Mouse (Mus musculus) olfactory bulb, adult 2 months (tissue): ENCODE results near the gene Hist1h2ah. TPM values are rescaled to one million over a fixed set of nuclear protein-coding genes. Genes with fewer than 3 reads are reported as not detected.
A peak's percentile ranks its signal among the peaks of the same experiment; 100 is the strongest.

Experiments used
- H3K27ac ChIP-seq: fragments of 200-500 bp; 2 replicates; pipeline ENCODE4 v1.5.1; 2012; ENCODE audit warnings: low read depth, low read length; ENCODE audit not compliant: insufficient read depth
- H3K4me1 ChIP-seq: fragments of 200-500 bp; 2 replicates; pipeline ENCODE4 v1.6.1; 2012; ENCODE audit warnings: low read length; ENCODE audit not compliant: control insufficient read depth, insufficient read depth
- H3K4me3 ChIP-seq: fragments of 200-500 bp; 2 replicates; pipeline ENCODE4 v1.5.1; 2012; ENCODE audit warnings: mild to moderate bottlenecking, low read depth, low read length, moderate library complexity; ENCODE audit not compliant: insufficient read depth
- CTCF ChIP-seq: fragments of 200-500 bp; IDR thresholded peaks from 2 replicates; pipeline ENCODE4 v1.5.1; 2012; ENCODE audit warnings: low read depth, mild to moderate bottlenecking, low read length, moderate library complexity; ENCODE audit not compliant: insufficient read depth
- POLR2A ChIP-seq: fragments of 200-500 bp; IDR thresholded peaks from 2 replicates; pipeline ENCODE4 v1.6.1; 2012; ENCODE audit warnings: mild to moderate bottlenecking, low read depth, low read length, moderate library complexity; ENCODE audit not compliant: insufficient read depth
- WGBS: fragments of 180-500 bp; shearing (Covaris S2); methylation state at CpG from one replicate; pipeline ENCODE4 v1.1.7; 2018; 5-methylcytosine and 5-hydroxymethylcytosine counted together
- polyA plus RNA-seq: library from polyadenylated mRNA; stranded (reverse); fragments of >200 nt; gene quantifications from 2 replicates; pipeline ENCODE4 v1.2.4, GENCODE M21; 2012; ENCODE audit warnings: low replicate concordance; ENCODE audit not compliant: missing spikeins, insufficient read depth, insufficient read length

The Hist1h2ah gene
- polyA plus RNA-seq, 1 experiment: not detected

- TF ChIP-seq POLR2A: no peak
- no peak for TF ChIP-seq CTCF
- peaks cover 13% of the 10 kb centered on the region for H3K4me1 ChIP-seq
- H3K4me3 ChIP-seq: peak overlapping the region; percentile 43
- H3K27ac ChIP-seq: no peak overlapping the region
- WGBS: under 1% methylated on average over 45 of the region's 45 CpGs
These were observed 29.6 kb downstream of the Hist1h2ah start for GRCm38 (mm10) chr13:22005605-22006333.

GRCm38 (mm10) chr13:22001823-22002222, 33.5 kb downstream of the Hist1h2ah start:
- Histone ChIP-seq H3K4me1 (peaks cover 12% of the 10 kb centered on the region), H3K27ac (no peak overlapping the region), H3K4me3 (no peak overlapping the region)
- 30% methylated on average over 5 of the region's 5 CpGs for WGBS
- no peak for TF ChIP-seq POLR2A
- no peak for TF ChIP-seq CTCF

- WGBS: 57% methylated on average over 2 of the region's 2 CpGs
- H3K27ac ChIP-seq: no peak overlapping the region
- TF ChIP-seq CTCF (no peak), POLR2A (no peak)
- H3K4me3 ChIP-seq: no peak overlapping the region
- peaks cover 7% of the 10 kb centered on the region for H3K4me1 ChIP-seq
These were observed 34.0 kb downstream of the Hist1h2ah start for GRCm38 (mm10) chr13:22001346-22001745.

- Histone ChIP-seq H3K4me1 (no peaks in the 10 kb centered on the region), H3K27ac (no peak overlapping the region), H3K4me3 (no peak overlapping the region)
- TF ChIP-seq CTCF (no peak), POLR2A (no peak)
- 39% methylated on average over 4 of the region's 4 CpGs for WGBS
These were observed 36.2 kb downstream of the Hist1h2ah start for GRCm38 (mm10) chr13:21999147-21999546.

- WGBS: 26% methylated on average over 3 of the region's 3 CpGs
- no peak for TF ChIP-seq CTCF
- Histone ChIP-seq H3K27ac (no peak overlapping the region), H3K4me3 (no peak overlapping the region), H3K4me1 (no peaks in the 10 kb centered on the region)
These were observed 37.0 kb downstream of the Hist1h2ah start for GRCm38 (mm10) chr13:21998412-21998811.

GRCm38 (mm10) chr13:21997821-21998220, 37.5 kb downstream of the Hist1h2ah start:
- Histone ChIP-seq H3K4me1 (no peaks in the 10 kb centered on the region), H3K27ac (no peak overlapping the region), H3K4me3 (no peak overlapping the region)
- no peak for TF ChIP-seq POLR2A
- no peak for TF ChIP-seq CTCF
- WGBS: 8% methylated on average over 4 of the region's 4 CpGs

- Histone ChIP-seq H3K27ac (no peak overlapping the region), H3K4me1 (no peaks in the 10 kb centered on the region), H3K4me3 (no peak overlapping the region)
- 7% methylated on average over 21 of the region's 21 CpGs for WGBS
- TF ChIP-seq CTCF (no peak), POLR2A (no peak)
These were observed 38.1 kb downstream of the Hist1h2ah start for GRCm38 (mm10) chr13:21997201-21997820.

GRCm38 (mm10) chr13:21996840-21997185, 38.6 kb downstream of the Hist1h2ah start:
- Histone ChIP-seq H3K27ac (no peak overlapping the region), H3K4me3 (no peak overlapping the region), H3K4me1 (no peaks in the 10 kb centered on the region)
- TF ChIP-seq POLR2A (no peak), CTCF (no peak)
- WGBS: 5% methylated on average over 13 of the region's 13 CpGs

- Histone ChIP-seq H3K27ac (no peak overlapping the region), H3K4me1 (no peaks in the 10 kb centered on the region), H3K4me3 (no peak overlapping the region)
- TF ChIP-seq POLR2A (no peak), CTCF (no peak)
- WGBS: 8% methylated on average over 12 of the region's 12 CpGs
These were observed 39.1 kb downstream of the Hist1h2ah start for GRCm38 (mm10) chr13:21996101-21996839.
